Mouse (Mus musculus): ENCODE measurements around the gene Gstp3. TPM values are rescaled to one million over a fixed set of nuclear protein-coding genes. Genes with fewer than 3 reads are reported as not detected.

Gstp3 gene
- polyA plus RNA-seq, 1 experiment from 2014 or later, result 6.1 TPM

Other genes with a start within 250 kb of the Gstp3 start
- gene Chka, start 207.8 kb downstream of the Gstp3 start, polyA plus RNA-seq (2015; fragmentation: Nextera tagmentation; extraction: Ambion mirVana), result 42.2 and 44.4 TPM in 2 replicates
- 43.1 and 46.6 TPM in 2 replicates for gene Tcirg1, start 152.4 kb downstream of the Gstp3 start, polyA plus RNA-seq (2015; fragmentation: Nextera tagmentation; extraction: Ambion mirVana)
- 271 and 298 TPM in 2 replicates for gene Ndufs8, start 146.8 kb downstream of the Gstp3 start, polyA plus RNA-seq (2015; fragmentation: Nextera tagmentation; extraction: Ambion mirVana)
- gene Aldh3b1, start 129.8 kb downstream of the Gstp3 start, polyA plus RNA-seq (2015; fragmentation: Nextera tagmentation; extraction: Ambion mirVana), result 3.5 and 4.9 TPM in 2 replicates
- gene Unc93b1, start 124.4 kb downstream of the Gstp3 start, polyA plus RNA-seq (2015; fragmentation: Nextera tagmentation; extraction: Ambion mirVana), result 25.6 and 29.9 TPM in 2 replicates
- 0.39 and 0.92 TPM in 2 replicates for gene Aldh3b3, start 100.9 kb downstream of the Gstp3 start, polyA plus RNA-seq (2015; fragmentation: Nextera tagmentation; extraction: Ambion mirVana)
- 44.0 and 68.7 TPM in 2 replicates for gene Aldh3b2, start 87.2 kb downstream of the Gstp3 start, polyA plus RNA-seq (2015; fragmentation: Nextera tagmentation; extraction: Ambion mirVana)
- gene Acy3, start 73.0 kb downstream of the Gstp3 start, polyA plus RNA-seq (2015; fragmentation: Nextera tagmentation; extraction: Ambion mirVana), result 7.8 and 10.2 TPM in 2 replicates
- gene Tbx10, start 66.8 kb downstream of the Gstp3 start, polyA plus RNA-seq (2015; fragmentation: Nextera tagmentation; extraction: Ambion mirVana), result 0.17 TPM in 1 of 2 replicates, not detected in the other
- 30.5 and 31.3 TPM in 2 replicates for gene Nudt8, start 59.0 kb downstream of the Gstp3 start, polyA plus RNA-seq (2015; fragmentation: Nextera tagmentation; extraction: Ambion mirVana)
- 2.8 and 3.4 TPM in 2 replicates for gene Gm49405, start 58.9 kb downstream of the Gstp3 start, polyA plus RNA-seq (2015; fragmentation: Nextera tagmentation; extraction: Ambion mirVana)
- gene Doc2g, start 56.3 kb downstream of the Gstp3 start, polyA plus RNA-seq (2015; fragmentation: Nextera tagmentation; extraction: Ambion mirVana), result 3.8 and 4.8 TPM in 2 replicates
- gene Ndufv1, start 46.8 kb downstream of the Gstp3 start, polyA plus RNA-seq (2015; fragmentation: Nextera tagmentation; extraction: Ambion mirVana), result 222 and 223 TPM in 2 replicates
- gene Gstp1, start 21.6 kb downstream of the Gstp3 start, polyA plus RNA-seq (2015; fragmentation: Nextera tagmentation; extraction: Ambion mirVana), result 793 and 833 TPM in 2 replicates
- gene Gstp2, start 13.5 kb downstream of the Gstp3 start, polyA plus RNA-seq (2015; fragmentation: Nextera tagmentation; extraction: Ambion mirVana), result 24.2 and 28.7 TPM in 2 replicates
- 2.9 and 4.2 TPM in 2 replicates for gene Cabp2, start 22.0 kb upstream of the Gstp3 start, polyA plus RNA-seq (2015; fragmentation: Nextera tagmentation; extraction: Ambion mirVana)
- 115 and 128 TPM in 2 replicates for gene Cdk2ap2, start 37.6 kb upstream of the Gstp3 start, polyA plus RNA-seq (2015; fragmentation: Nextera tagmentation; extraction: Ambion mirVana)
- 13.8 and 14.9 TPM in 2 replicates for gene Pitpnm1, start 40.4 kb upstream of the Gstp3 start, polyA plus RNA-seq (2015; fragmentation: Nextera tagmentation; extraction: Ambion mirVana)
- 86.9 and 90.8 TPM in 2 replicates for gene Aip, start 66.3 kb upstream of the Gstp3 start, polyA plus RNA-seq (2015; fragmentation: Nextera tagmentation; extraction: Ambion mirVana)
- not detected in 2 replicates for gene Gpr152, start 80.2 kb upstream of the Gstp3 start, polyA plus RNA-seq (2015; fragmentation: Nextera tagmentation; extraction: Ambion mirVana)
- gene Cabp4, start 84.5 kb upstream of the Gstp3 start, polyA plus RNA-seq (2015; fragmentation: Nextera tagmentation; extraction: Ambion mirVana), result 0.12 TPM in 1 of 2 replicates, not detected in the other
- 176 and 182 TPM in 2 replicates for gene Coro1b, start 89.0 kb upstream of the Gstp3 start, polyA plus RNA-seq (2015; fragmentation: Nextera tagmentation; extraction: Ambion mirVana)
- 5.8 and 6.2 TPM in 2 replicates for gene Ptprcap, start 94.0 kb upstream of the Gstp3 start, polyA plus RNA-seq (2015; fragmentation: Nextera tagmentation; extraction: Ambion mirVana)
- gene Rps6kb2, start 103.8 kb upstream of the Gstp3 start, polyA plus RNA-seq (2015; fragmentation: Nextera tagmentation; extraction: Ambion mirVana), result 50.2 and 60.4 TPM in 2 replicates
- gene Carns1, start 115.9 kb upstream of the Gstp3 start, polyA plus RNA-seq (2015; fragmentation: Nextera tagmentation; extraction: Ambion mirVana), result 1.8 and 3.1 TPM in 2 replicates
- gene Tbc1d10c, start 131.7 kb upstream of the Gstp3 start, polyA plus RNA-seq (2015; fragmentation: Nextera tagmentation; extraction: Ambion mirVana), result 3.6 and 3.8 TPM in 2 replicates
- 727 and 779 TPM in 2 replicates for gene Ppp1ca, start 132.5 kb upstream of the Gstp3 start, polyA plus RNA-seq (2015; fragmentation: Nextera tagmentation; extraction: Ambion mirVana)
- 26.2 and 26.7 TPM in 2 replicates for gene Rad9a, start 142.1 kb upstream of the Gstp3 start, polyA plus RNA-seq (2015; fragmentation: Nextera tagmentation; extraction: Ambion mirVana)
- gene Clcf1, start 154.7 kb upstream of the Gstp3 start, polyA plus RNA-seq (2015; fragmentation: Nextera tagmentation; extraction: Ambion mirVana), result 5.3 and 6.3 TPM in 2 replicates
- not detected in 2 replicates for gene AC109138.7, start 154.8 kb upstream of the Gstp3 start, polyA plus RNA-seq (2015; fragmentation: Nextera tagmentation; extraction: Ambion mirVana)
- gene Pold4, start 172.3 kb upstream of the Gstp3 start, polyA plus RNA-seq (2015; fragmentation: Nextera tagmentation; extraction: Ambion mirVana), result 36.3 and 38.0 TPM in 2 replicates
- 44.5 and 53.2 TPM in 2 replicates for gene Ssh3, start 209.6 kb upstream of the Gstp3 start, polyA plus RNA-seq (2015; fragmentation: Nextera tagmentation; extraction: Ambion mirVana)
- 10.9 and 11.9 TPM in 2 replicates for gene Ankrd13d, start 223.6 kb upstream of the Gstp3 start, polyA plus RNA-seq (2015; fragmentation: Nextera tagmentation; extraction: Ambion mirVana)
- gene Grk2, start 246.7 kb upstream of the Gstp3 start, polyA plus RNA-seq (2015; fragmentation: Nextera tagmentation; extraction: Ambion mirVana), result 18.0 and 20.0 TPM in 2 replicates